Mouse (Mus musculus): Measurements from ENCODE around the gene Cdk10.

DNA sequence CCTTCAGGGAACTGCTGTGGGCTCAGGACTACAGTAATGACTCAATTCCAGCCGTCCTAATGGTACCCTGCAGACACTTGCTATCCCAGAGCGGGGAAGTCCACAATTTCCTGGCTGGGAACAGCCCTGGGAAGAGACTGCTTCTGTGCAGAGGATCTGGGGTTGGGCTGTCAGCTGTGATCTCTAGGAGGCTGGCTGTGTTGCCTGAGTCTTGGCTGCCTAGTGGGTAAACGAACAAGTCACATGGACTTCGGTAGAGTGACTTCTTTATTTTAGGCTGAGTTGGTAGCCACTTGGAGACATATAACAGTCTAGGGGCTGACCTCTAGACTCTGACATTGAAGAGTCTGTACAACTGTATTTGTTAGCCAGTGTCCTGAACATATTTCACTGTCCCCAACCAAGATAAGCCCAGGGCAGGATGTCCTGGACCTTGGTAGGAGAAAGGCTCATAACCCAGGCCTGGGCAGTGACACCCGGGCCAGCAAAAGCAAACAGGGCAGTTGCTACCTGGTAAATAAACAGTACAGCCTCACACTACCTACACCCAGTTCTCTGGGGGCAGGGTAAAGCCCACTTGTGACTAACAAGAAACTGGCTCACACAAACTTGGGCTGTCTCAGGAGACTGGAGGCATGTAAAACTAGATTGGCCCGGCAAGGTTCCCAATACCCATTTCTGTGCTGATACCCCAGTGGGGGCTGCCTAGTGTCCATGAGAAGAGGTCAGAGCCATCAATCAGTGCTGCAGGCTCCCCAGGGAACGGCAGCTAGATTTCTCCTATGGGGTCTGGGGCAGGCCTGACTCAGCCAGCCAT, 17.7 kb downstream of the Cdk10 start:
- TF ChIP-seq CTCF (IDR thresholded peaks at IDR 0.05; ENCODE audit: borderline replicate concordance, extremely low read depth, insufficient read depth, insufficient read length), result no peak
- TF ChIP-seq POLR2A (IDR thresholded peaks at IDR 0.05; ENCODE audit: borderline replicate concordance, extremely low read depth, insufficient read depth, insufficient read length, poor library complexity, severe bottlenecking), result no peak

Data from brain, embryonic 14.5 days (tissue).